Mouse (Mus musculus) CH12.LX (cell line): ENCODE measurements around the gene Hsd17b1. TPM values are rescaled to one million over a fixed set of nuclear protein-coding genes. Genes with fewer than 3 reads are reported as not detected.

ENCODE experiments used
- DNase-seq: peaks from one replicate; pipeline ENCODE4 v3.0.0-alpha.2; 2013; ENCODE audit errors: extremely low read depth
- H3K27ac ChIP-seq: 2 replicates; pipeline ENCODE4 v1.5.1; 2012; ENCODE audit warnings: low read depth, mild to moderate bottlenecking, control low read depth, moderate library complexity; ENCODE audit not compliant: insufficient read depth
- H3K27me3 ChIP-seq: replicated peaks from 2 replicates; pipeline ENCODE3; 2012; ENCODE audit warnings: inconsistent platforms
- H3K36me3 ChIP-seq, 2 experiments: replicated peaks in 1 of 2; 2 replicates each; pipeline versions ENCODE3 to v1.6.1; 2012; ENCODE audit warnings: inconsistent platforms in 1 of 2, low read length in 1 of 2, mild to moderate bottlenecking in 1 of 2, mixed read lengths in 1 of 2, moderate library complexity in 1 of 2; ENCODE audit not compliant: control insufficient read depth in 1 of 2, insufficient read depth in 1 of 2
- H3K4me1 ChIP-seq, 2 experiments: 2 replicates each; pipeline ENCODE4 v1.6.1; 2012; ENCODE audit warnings: inconsistent platforms in 1 of 2, moderate library complexity in 1 of 2; ENCODE audit not compliant: insufficient read depth in 2 of 2, control insufficient read depth in 1 of 2
- H3K4me2 ChIP-seq: 2 replicates; pipeline ENCODE4 v1.6.1; 2012; ENCODE audit warnings: low read depth, mild to moderate bottlenecking, control low read depth; ENCODE audit not compliant: poor library complexity, insufficient read depth, severe bottlenecking
- H3K4me3 ChIP-seq, 3 experiments: fragments of 150-350 bp in 1 of 3; sonication (generic) in 1 of 3; replicated peaks in 1 of 3; 2 replicates each; pipeline versions ENCODE3 to v1.5.1; 2011 to 2012; ENCODE audit warnings: low read depth in 2 of 3, low read length in 2 of 3, mild to moderate bottlenecking in 2 of 3, moderate library complexity in 2 of 3, control low read depth in 1 of 3, improper control_type of control experiment in 1 of 3, inconsistent platforms in 1 of 3, mixed read lengths in 1 of 3; ENCODE audit not compliant: poor library complexity in 1 of 3
- H3K79me2 ChIP-seq: replicated peaks from 2 replicates; pipeline ENCODE4 v1.6.1; 2012; ENCODE audit warnings: mild to moderate bottlenecking, moderate library complexity; ENCODE audit not compliant: control insufficient read depth, poor library complexity, insufficient read depth, severe bottlenecking; ENCODE audit errors: extremely low read depth
- H3K9ac ChIP-seq: 2 replicates; pipeline ENCODE4 v1.6.1; 2012; ENCODE audit warnings: low read depth, mild to moderate bottlenecking, control low read depth, moderate library complexity; ENCODE audit not compliant: insufficient read depth
- H3K9me3 ChIP-seq: replicated peaks from 2 replicates; pipeline ENCODE3; 2012; ENCODE audit warnings: low read length, inconsistent platforms, mixed read lengths
- CHD1 ChIP-seq: IDR thresholded peaks from 2 replicates; pipeline ENCODE4 v1.6.1; 2012; ENCODE audit warnings: low read depth, low read length, improper control_type of control experiment, inconsistent platforms
- CHD2 ChIP-seq: IDR thresholded peaks from 2 replicates; pipeline ENCODE4 v1.6.1; 2011; ENCODE audit warnings: low read length, improper control_type of control experiment
- CTCF ChIP-seq, 2 experiments: IDR thresholded peaks in 1 of 2; conservative IDR thresholded peaks in 1 of 2; 2 replicates each; pipeline ENCODE4 v1.5.1; 2011 to 2012; ENCODE audit warnings: low read depth in 2 of 2, low read length in 2 of 2, improper control_type of control experiment in 1 of 2, inconsistent platforms in 1 of 2, mild to moderate bottlenecking in 1 of 2, moderate library complexity in 1 of 2
- EP300 ChIP-seq: IDR thresholded peaks from 2 replicates; pipeline ENCODE4 v1.6.1; 2011; ENCODE audit warnings: low read length, improper control_type of control experiment
- JUND ChIP-seq: conservative IDR thresholded peaks from 2 replicates; pipeline ENCODE4 v1.6.1; 2011; ENCODE audit warnings: low read depth, low read length, improper control_type of control experiment
- KAT2A ChIP-seq: IDR thresholded peaks from 2 replicates; pipeline ENCODE4 v1.6.1; 2012; ENCODE audit warnings: low read length, improper control_type of control experiment, inconsistent platforms; ENCODE audit not compliant: insufficient replicate concordance
- MAFK ChIP-seq: IDR thresholded peaks from 2 replicates; pipeline ENCODE4 v1.6.1; 2011; ENCODE audit warnings: low read length, improper control_type of control experiment; ENCODE audit not compliant: insufficient replicate concordance
- MAX ChIP-seq: IDR thresholded peaks from 2 replicates; pipeline ENCODE4 v1.6.1; 2011; ENCODE audit warnings: low read length, improper control_type of control experiment
- MAZ ChIP-seq: IDR thresholded peaks from 2 replicates; pipeline ENCODE4 v1.6.1; 2012; ENCODE audit warnings: low read depth, mild to moderate bottlenecking, inconsistent platforms, low read length, improper control_type of control experiment, moderate library complexity
- MXI1 ChIP-seq: IDR thresholded peaks from 2 replicates; pipeline ENCODE4 v1.6.1; 2011; ENCODE audit warnings: mild to moderate bottlenecking, low read depth, low read length, improper control_type of control experiment
- MYC ChIP-seq: IDR thresholded peaks from 2 replicates; pipeline ENCODE4 v1.6.1; 2011; ENCODE audit warnings: low read depth, mild to moderate bottlenecking, improper control_type of control experiment, low read length
- POLR2A ChIP-seq: IDR thresholded peaks from 2 replicates; pipeline ENCODE4 v1.6.1; 2011; ENCODE audit warnings: low read depth, mild to moderate bottlenecking, improper control_type of control experiment, low read length
- POLR2AphosphoS2 ChIP-seq: IDR thresholded peaks from 2 replicates; pipeline ENCODE4 v1.6.1; 2011; ENCODE audit warnings: low read depth, low read length, improper control_type of control experiment
- RCOR1 ChIP-seq: conservative IDR thresholded peaks from 2 replicates; pipeline ENCODE4 v1.6.1; 2012; ENCODE audit warnings: low read depth, mild to moderate bottlenecking, inconsistent platforms, low read length, improper control_type of control experiment
- SMC3 ChIP-seq: IDR thresholded peaks from 2 replicates; pipeline ENCODE4 v1.6.1; 2011; ENCODE audit warnings: low read depth, low read length, improper control_type of control experiment
- TBP ChIP-seq: conservative IDR thresholded peaks from 2 replicates; pipeline ENCODE4 v1.6.1; 2011; ENCODE audit warnings: low read depth, low read length, improper control_type of control experiment
- TCF12 ChIP-seq: IDR thresholded peaks from 2 replicates; pipeline ENCODE4 v1.6.1; 2014; ENCODE audit warnings: low read depth, mild to moderate bottlenecking, inconsistent platforms, low read length, improper control_type of control experiment
- UBTF ChIP-seq: IDR thresholded peaks from 2 replicates; pipeline ENCODE4 v1.6.1; 2012; ENCODE audit warnings: low read depth, mild to moderate bottlenecking, inconsistent platforms, low read length, improper control_type of control experiment, moderate library complexity
- USF1 ChIP-seq: IDR thresholded peaks from 2 replicates; pipeline ENCODE4 v1.6.1; 2014; ENCODE audit warnings: low read depth, mild to moderate bottlenecking, inconsistent platforms, low read length, improper control_type of control experiment
- USF2 ChIP-seq: conservative IDR thresholded peaks from 2 replicates; pipeline ENCODE4 v1.6.1; 2011; ENCODE audit warnings: low read depth, low read length, improper control_type of control experiment
- ZKSCAN1 ChIP-seq: IDR thresholded peaks from 2 replicates; pipeline ENCODE4 v1.6.1; 2012; ENCODE audit warnings: low read depth, inconsistent platforms, low read length, improper control_type of control experiment, borderline replicate concordance
- ZMIZ1 ChIP-seq: IDR thresholded peaks from 2 replicates; pipeline ENCODE4 v1.6.1; 2012; ENCODE audit warnings: low read depth, mild to moderate bottlenecking, inconsistent platforms, low read length, improper control_type of control experiment
- ZNF384 ChIP-seq: IDR thresholded peaks from 2 replicates; pipeline ENCODE4 v1.6.1; 2012; ENCODE audit warnings: low read depth, low read length, improper control_type of control experiment, inconsistent platforms
- dilution Hi-C: fragments of 300-500 bp; cut with MboI; formaldehyde crosslinking; loops from 2 replicates; pipeline ENCODE4 v1.14.3; 2020; ENCODE audit warnings: low sequenced_read_pairs; ENCODE audit not compliant: extremely low pct_unique_long_range_greater_than_20kb, extremely low pct_ligation_motif_present
- in situ Hi-C: fragments of 300-500 bp; cut with MboI; formaldehyde crosslinking; loops from 3 replicates; pipeline ENCODE4 v1.14.3; 2019; ENCODE audit warnings: low sequenced_read_pairs, low pct_ligation_motif_present, low pct_unique_long_range_greater_than_20kb, mixed read lengths
- polyA plus RNA-seq: library from polyadenylated mRNA; unstranded; fragments of >175 nt; gene quantifications from 2 replicates; pipeline ENCODE4 v1.2.1, GENCODE M21; 2012; ENCODE audit warnings: low read depth; ENCODE audit not compliant: insufficient read length
- total RNA-seq, 2 experiments: library from RNA; depleted of rRNA; stranded (reverse); fragments of 300-350 nt in 1 of 2; fragments of >200 nt in 1 of 2; gene quantifications; 2 replicates each; pipeline ENCODE4 v1.2.3; 2012 to 2014

Gene Hsd17b1
- total and polyA plus RNA-seq, 3 experiments, result 0.17 to 0.81 TPM; not detected in 1

DNA sequence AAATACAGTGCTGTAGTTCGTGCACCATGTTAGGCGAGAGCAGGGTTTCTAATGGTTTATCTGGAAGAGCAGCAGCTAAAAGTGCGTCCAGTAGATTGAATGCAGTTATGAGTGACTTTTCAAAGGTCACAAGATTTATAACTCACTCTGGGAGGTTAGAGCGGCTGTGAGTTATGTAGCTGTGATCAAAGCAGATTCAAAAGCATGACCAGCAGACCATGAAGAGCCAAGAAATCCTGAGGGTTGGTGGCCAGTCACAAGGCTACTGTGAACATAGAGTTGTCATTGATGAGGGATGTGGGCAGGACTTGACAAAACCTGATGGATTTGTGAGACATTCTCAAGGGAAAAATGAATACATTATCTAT lies 42.9 kb upstream of the Hsd17b1 start:
- Histone ChIP-seq H3K79me2 (no peaks in the 10 kb centered on the region), H3K36me3 (peaks cover 77 to 91% of the 10 kb centered on the region in 2 experiments), H3K4me1 (peaks cover 0 to 4% of the 10 kb centered on the region in 2 experiments; a peak in 1 of 4 replicates), H3K27ac (no peak overlapping the region), H3K4me3 (no peak overlapping the region), H3K4me2 (no peak overlapping the region), H3K9me3 (no peaks in the 10 kb centered on the region), H3K9ac (no peak overlapping the region), H3K27me3 (no peaks in the 10 kb centered on the region)
- in situ Hi-C loops, result no loop called here
- DNase-seq, result no peak
- dilution Hi-C loops, result no loop called here
- TF ChIP-seq MXI1 (no peak), ZNF384 (no peak), RCOR1 (no peak), CTCF (conservative IDR thresholded peaks at IDR 0.05 in 1 of 2, IDR thresholded peaks at IDR 0.05 in 1 of 2; ENCODE audit: low read depth in 2 of 2, low read length in 2 of 2) (no peak), CHD1 (no peak), KAT2A (no peak), EP300 (no peak), POLR2A (no peak), JUND (no peak), TBP (no peak), MAFK (no peak)

DNA sequence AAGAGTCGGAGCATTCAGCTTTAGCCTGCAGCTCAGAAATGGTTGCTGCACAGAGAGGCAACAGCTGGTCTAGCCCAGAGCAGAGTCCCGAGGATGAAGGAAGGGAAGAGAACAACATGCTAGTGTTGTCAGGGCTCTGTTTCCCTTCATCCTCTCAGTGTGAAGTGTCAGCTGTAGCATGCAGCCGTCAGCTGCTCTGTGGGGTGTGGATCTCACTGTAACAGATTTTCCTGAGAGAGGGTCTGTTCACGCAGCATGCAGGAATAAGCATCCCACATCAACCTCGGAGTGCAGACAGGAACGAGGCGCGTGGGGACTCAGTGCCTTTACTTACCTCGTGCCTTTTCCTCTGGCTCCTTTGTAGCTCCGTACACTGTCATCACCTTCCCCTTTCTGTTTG lies 40.4 kb upstream of the Hsd17b1 start:
- no peak overlapping the region for H3K27ac ChIP-seq
- no peak for DNase-seq
- in situ Hi-C loops, result no loop called here
- H3K79me2 ChIP-seq, result no peaks in the 10 kb centered on the region
- H3K27me3 ChIP-seq, result no peaks in the 10 kb centered on the region
- peaks cover 76 to 96% of the 10 kb centered on the region in 2 experiments for H3K36me3 ChIP-seq
- H3K4me3 ChIP-seq, result no peak overlapping the region
- no peak overlapping the region for H3K9ac ChIP-seq
- H3K4me1 ChIP-seq, result no peaks in the 10 kb centered on the region
- dilution Hi-C loops, result no loop called here
- TF ChIP-seq ZKSCAN1 (no peak), TCF12 (no peak), MAZ (no peak), MAX (no peak), KAT2A (no peak), TBP (no peak), MYC (no peak), USF2 (no peak), CHD2 (no peak), USF1 (no peak), POLR2AphosphoS2 (no peak), SMC3 (no peak), UBTF (no peak), ZMIZ1 (no peak), MXI1 (no peak)
- no peaks in the 10 kb centered on the region for H3K9me3 ChIP-seq
- no peak overlapping the region for H3K4me2 ChIP-seq
